Mouse (Mus musculus): Measurements from ENCODE around the gene Tgm5. TPM values are rescaled to one million over a fixed set of nuclear protein-coding genes. Genes with fewer than 3 reads are reported as not detected.

Gene Tgm5
- polyA plus RNA-seq (2021; fragmentation: Nextera tagmentation), result not detected in 2 replicates
- long read RNA-seq, experiment 1, result 0 reads
- long read RNA-seq, experiment 2, result 0 reads

DNA sequence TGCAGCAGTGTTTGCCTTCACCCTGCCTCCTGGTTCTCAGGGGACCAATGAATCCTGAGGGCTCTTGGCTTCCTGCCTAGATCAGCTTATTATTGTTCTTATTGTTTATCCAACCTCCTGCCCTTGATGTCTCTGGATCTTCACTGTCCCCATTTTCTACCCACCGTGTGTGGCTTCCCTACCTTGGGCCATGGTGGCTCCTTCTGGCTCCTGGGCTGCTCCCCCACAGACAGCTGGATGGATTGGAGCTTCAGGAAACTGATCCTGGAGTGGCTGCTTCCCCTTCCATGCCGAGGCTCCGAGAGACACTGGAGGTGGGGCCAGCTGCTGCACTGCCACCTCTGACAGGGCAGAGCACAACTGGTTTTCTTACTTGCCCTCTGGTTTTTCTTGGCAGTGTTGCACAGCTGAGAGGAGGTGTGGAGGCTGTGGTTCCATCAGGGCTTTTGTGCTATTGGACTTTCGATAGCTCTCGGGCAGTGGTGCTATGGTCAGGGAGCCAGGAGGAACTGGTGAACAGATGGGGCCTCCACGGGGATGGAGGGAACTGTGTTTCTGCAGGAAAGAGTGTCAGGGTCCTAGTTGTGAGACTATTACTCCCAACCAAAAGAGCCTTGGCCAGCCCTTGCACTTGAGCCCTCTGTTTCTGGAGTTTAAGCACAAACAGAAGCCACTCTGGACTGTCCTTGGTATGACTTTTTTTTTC lies at the start of gene Tgm5:
Tgm5 (minus strand) TSS at position 362 of the 706 bp plus-strand sequence.

DNA sequence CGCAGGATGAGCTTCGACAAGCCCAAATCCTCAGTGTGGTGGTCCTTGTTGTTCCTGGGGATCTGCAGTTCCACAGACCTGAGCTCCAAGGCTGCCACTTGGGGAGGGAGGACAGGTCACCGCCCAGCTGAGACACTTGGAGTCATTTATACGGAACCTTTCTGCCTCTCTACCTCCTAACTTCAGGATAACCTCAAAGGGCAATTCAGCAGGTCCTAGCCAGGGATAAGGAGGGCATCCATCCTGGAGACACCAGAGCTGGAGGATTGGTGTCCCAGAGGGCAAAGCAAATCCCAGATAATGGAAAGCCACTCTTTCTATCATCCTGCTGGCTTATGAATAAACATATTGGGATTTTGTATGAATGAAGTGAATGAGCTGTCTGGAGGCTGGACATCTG lies 24.1 kb upstream of the Tgm5 start, which contains the start of gene Tgm7:
Tgm7 (minus strand) TSS at position 101 of the 400 bp plus-strand sequence.

DNA sequence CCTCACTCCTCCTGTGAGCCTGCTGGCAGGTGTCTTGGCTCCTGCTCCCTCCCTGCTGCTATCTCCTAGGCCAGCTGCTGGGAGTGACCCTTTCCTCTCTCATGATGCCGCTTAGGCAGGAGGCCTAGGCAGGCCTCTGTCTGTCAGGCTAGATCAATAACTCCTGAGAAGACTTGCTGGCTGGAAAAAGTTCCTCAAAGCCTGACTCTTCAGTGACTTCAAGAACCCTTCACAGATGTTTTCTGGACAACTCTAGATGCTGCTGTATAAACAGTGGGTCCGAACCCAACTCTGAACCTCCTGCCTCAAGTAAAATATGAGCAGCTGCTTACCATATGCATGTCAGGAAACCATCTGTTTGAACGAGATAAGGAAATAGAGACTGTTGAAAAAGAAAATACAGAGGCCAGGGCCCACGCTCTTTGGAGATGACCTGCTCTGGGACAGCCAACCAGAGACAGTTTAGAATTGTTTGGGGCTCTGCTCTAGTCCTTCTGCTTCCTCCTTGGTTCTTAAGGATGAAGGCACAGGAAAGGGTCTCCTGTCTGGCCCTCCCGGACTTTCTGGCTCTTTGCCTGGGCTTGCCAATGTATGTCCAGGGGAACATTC lies 48.8 kb downstream of the Tgm5 start, which contains the start of gene Epb42:
Epb42 (minus strand) TSS at position 340 of the 609 bp plus-strand sequence.

DNA sequence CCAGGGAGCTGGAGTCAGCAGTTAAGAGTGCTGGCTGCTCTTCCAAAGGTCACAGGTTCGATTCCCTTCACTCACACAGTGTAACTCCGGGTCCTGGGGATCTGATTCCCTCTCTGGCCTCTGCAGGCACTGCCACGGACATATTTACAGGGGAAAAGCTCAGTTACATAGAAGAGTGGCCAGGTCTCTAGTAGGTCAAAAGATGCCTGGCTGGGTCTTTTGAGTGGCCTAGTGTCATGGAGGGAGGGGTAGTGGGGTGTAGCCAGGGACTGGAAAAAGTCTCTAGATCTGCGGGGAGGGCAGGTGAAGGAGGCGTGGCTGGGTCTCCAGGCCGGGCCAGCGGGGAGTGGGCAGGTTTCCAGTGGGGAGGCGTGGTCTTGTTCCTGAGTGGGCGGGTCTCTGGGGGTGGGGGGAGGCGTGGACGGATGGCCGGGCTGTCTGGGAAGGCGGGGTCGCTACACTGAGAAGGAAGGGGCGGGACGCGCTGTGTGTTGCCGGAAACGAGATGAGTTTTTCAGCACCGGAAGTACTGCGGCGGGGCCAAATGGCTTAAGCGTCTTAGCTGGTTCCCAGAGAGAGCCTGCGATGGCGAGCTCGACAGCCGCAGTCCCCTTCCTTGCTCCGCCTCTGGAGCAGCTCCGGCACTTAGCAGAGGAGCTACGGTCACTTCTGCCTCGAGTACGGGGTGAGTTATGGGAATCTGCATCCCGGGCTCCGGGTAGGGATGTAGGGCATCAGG lies 77.5 kb downstream of the Tgm5 start, which contains the start of gene Ccndbp1:
Ccndbp1 (plus strand) TSS at position 479 of the 739 bp plus-strand sequence.

Other genes with a start within 250 kb of the Tgm5 start
- gene Cdan1, start 235.7 kb downstream of the Tgm5 start, polyA plus RNA-seq (2021; fragmentation: Nextera tagmentation), result 0.78 and 1.6 TPM in 2 replicates
- gene Ttbk2, start 235.2 kb downstream of the Tgm5 start, polyA plus RNA-seq (2021; fragmentation: Nextera tagmentation), result 7.0 and 10.7 TPM in 2 replicates
- gene Ubr1, start 115.1 kb downstream of the Tgm5 start, polyA plus RNA-seq (2021; fragmentation: Nextera tagmentation), result 14.4 and 17.5 TPM in 2 replicates
- gene Tmem62, start 108.8 kb downstream of the Tgm5 start, polyA plus RNA-seq (2021; fragmentation: Nextera tagmentation), result 12.5 and 17.3 TPM in 2 replicates
- 51.6 and 67.4 TPM in 2 replicates for gene Ccndbp1, start 77.4 kb downstream of the Tgm5 start, polyA plus RNA-seq (2021; fragmentation: Nextera tagmentation)
- not detected in 2 replicates for gene Epb42, start 48.8 kb downstream of the Tgm5 start, polyA plus RNA-seq (2021; fragmentation: Nextera tagmentation)
- not detected in 2 replicates for gene Tgm7, start 24.0 kb upstream of the Tgm5 start, polyA plus RNA-seq (2021; fragmentation: Nextera tagmentation)
- 9.8 and 13.2 TPM in 2 replicates for gene Adal, start 54.6 kb upstream of the Tgm5 start, polyA plus RNA-seq (2021; fragmentation: Nextera tagmentation)
- 5.2 and 9.5 TPM in 2 replicates for gene Lcmt2, start 54.8 kb upstream of the Tgm5 start, polyA plus RNA-seq (2021; fragmentation: Nextera tagmentation)
- 10.3 and 12.6 TPM in 2 replicates for gene Tubgcp4, start 84.8 kb upstream of the Tgm5 start, polyA plus RNA-seq (2021; fragmentation: Nextera tagmentation)
- gene Zscan29, start 85.3 kb upstream of the Tgm5 start, polyA plus RNA-seq (2021; fragmentation: Nextera tagmentation), result 2.0 and 2.3 TPM in 2 replicates
- gene Trp53bp1, start 185.6 kb upstream of the Tgm5 start, polyA plus RNA-seq (2021; fragmentation: Nextera tagmentation), result 20.2 and 28.1 TPM in 2 replicates
- gene Map1a, start 203.8 kb upstream of the Tgm5 start, polyA plus RNA-seq (2021; fragmentation: Nextera tagmentation), result 116 and 149 TPM in 2 replicates